Mouse (Mus musculus) midbrain, embryonic 12.5 days (tissue): ENCODE results near the gene Pdia2. TPM values are rescaled to one million over a fixed set of nuclear protein-coding genes. Genes with fewer than 3 reads are reported as not detected.
"Not testable (repeated sequence)": the region's sequence is repeated elsewhere in the genome, so short reads cannot be mapped to it uniquely, and the experiment has no call there.

Source experiments
- ATAC-seq: fragments of 200-750 bp; cut with Nextera tagmentation; 2 replicates; pipeline ENCODE4 v1.8.0; 2017; ENCODE audit warnings: low read depth, moderate TSS enrichment, moderate library complexity; ENCODE audit not compliant: low FRiP score
- H3K27ac ChIP-seq: fragments of 300-500 bp; sonication (generic); replicated peaks from 2 replicates; pipeline ENCODE4 v1.5.1; 2016; ENCODE audit warnings: mild to moderate bottlenecking
- H3K27me3 ChIP-seq: fragments of 300-500 bp; sonication (generic); 2 replicates; pipeline ENCODE4 v1.6.1; 2016; ENCODE audit warnings: mild to moderate bottlenecking
- H3K36me3 ChIP-seq: fragments of 300-500 bp; sonication (generic); 2 replicates; pipeline ENCODE4 v1.6.1; 2016
- H3K4me1 ChIP-seq: fragments of 300-500 bp; sonication (generic); 2 replicates; pipeline ENCODE4 v1.6.1; 2016
- H3K4me2 ChIP-seq: fragments of 300-500 bp; sonication (generic); replicated peaks from 2 replicates; pipeline ENCODE4 v1.6.1; 2016; ENCODE audit warnings: mild to moderate bottlenecking, moderate library complexity
- H3K4me3 ChIP-seq: fragments of 300-500 bp; sonication (generic); 2 replicates; pipeline ENCODE4 v1.5.1; 2016; ENCODE audit warnings: mild to moderate bottlenecking
- H3K9ac ChIP-seq: fragments of 300-500 bp; sonication (generic); replicated peaks from 2 replicates; pipeline ENCODE4 v1.6.1; 2016; ENCODE audit warnings: mild to moderate bottlenecking, moderate library complexity
- H3K9me3 ChIP-seq: fragments of 300-500 bp; sonication (generic); 2 replicates; pipeline ENCODE4 v1.6.1; 2016; ENCODE audit warnings: mild to moderate bottlenecking
- WGBS: fragments of 180-500 bp; shearing (Covaris S2); methylation state at CpG from one replicate; pipeline ENCODE4 v1.1.7; 2016; 5-methylcytosine and 5-hydroxymethylcytosine counted together
- polyA plus RNA-seq: library from polyadenylated mRNA; unstranded; fragments of >200 nt; fragmentation: Nextera tagmentation; extraction: Ambion mirVana; gene quantifications from 2 replicates; pipeline ENCODE4 v1.2.1, GENCODE M21; 2016

Gene Pdia2
- polyA plus RNA-seq, 1 experiment from 2014 or later: 0.27 TPM

DNA sequence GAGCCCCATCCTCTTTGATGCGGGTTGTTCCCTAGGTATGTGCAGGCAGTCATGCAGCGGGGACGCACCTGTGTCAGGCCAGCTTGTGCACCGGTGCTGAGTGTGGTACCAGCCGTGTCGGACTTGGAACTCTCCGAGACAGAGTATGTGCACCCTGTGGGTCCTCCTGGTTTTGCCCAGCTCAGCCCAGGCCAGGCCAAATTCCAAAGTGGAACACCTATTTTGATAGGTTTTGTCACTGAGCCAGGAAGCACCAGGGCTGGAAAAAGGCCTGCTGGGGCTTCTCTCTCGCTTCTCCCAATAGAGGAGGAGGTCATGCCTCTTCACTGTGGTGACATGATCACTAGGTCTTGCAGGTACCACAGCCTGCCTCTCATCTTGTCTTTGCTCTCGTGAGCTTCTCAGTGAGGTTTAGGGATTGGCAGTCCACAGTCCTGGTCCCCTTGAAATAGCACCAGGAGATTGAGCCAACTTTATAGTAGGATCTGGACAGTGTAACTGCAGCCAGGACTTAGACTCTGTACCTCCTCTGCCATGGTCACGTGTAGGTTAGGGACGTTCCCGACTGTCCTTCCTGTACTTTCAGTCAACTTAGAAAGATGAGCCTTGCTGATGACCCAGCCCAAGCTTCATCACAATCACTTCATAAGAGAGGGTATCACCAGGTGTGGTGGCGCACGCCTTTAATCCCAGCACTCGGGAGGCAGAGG is 6.3 kb downstream of the Pdia2 start:
- H3K27me3 ChIP-seq: no peaks in the 10 kb centered on the region
- H3K36me3 ChIP-seq: peaks cover 96% of the 10 kb centered on the region
- WGBS: 97% methylated on average over 15 of the region's 15 CpGs
- H3K4me3 ChIP-seq: no peak overlapping the region
- H3K4me2 ChIP-seq: no peak overlapping the region
- H3K9me3 ChIP-seq: no peaks in the 10 kb centered on the region
- H3K4me1 ChIP-seq: no peaks in the 10 kb centered on the region
- H3K9ac ChIP-seq: no peak overlapping the region
- no peak for ATAC-seq
- H3K27ac ChIP-seq: no peak overlapping the region

DNA sequence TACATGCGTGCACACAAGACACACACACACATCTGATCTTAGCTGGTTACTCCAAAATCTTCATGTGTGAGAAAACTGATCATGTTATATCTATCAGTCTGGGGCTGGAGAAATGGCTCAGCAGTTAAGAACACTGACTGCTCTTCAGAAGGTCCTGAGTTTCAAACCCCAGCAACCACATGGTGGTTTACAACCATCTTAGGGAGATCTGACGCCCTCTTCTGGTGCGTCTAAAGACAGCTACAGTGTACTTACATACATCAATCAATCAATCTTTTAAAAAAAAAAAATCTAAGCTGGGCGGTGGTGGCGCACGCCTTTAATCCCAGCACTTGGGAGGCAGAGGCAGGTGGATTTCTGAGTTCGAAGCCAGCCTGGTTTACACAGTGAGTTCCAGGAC is 7.4 kb downstream of the Pdia2 start:
- H3K4me1 ChIP-seq, H3K27me3 ChIP-seq, H3K27ac ChIP-seq, ATAC-seq, H3K4me3 ChIP-seq, H3K9me3 ChIP-seq, H3K9ac ChIP-seq, H3K4me2 ChIP-seq: not testable (repeated sequence)
- 87% methylated on average over 7 of the region's 7 CpGs for WGBS
- H3K36me3 ChIP-seq: peaks cover 94% of the 10 kb centered on the region

DNA sequence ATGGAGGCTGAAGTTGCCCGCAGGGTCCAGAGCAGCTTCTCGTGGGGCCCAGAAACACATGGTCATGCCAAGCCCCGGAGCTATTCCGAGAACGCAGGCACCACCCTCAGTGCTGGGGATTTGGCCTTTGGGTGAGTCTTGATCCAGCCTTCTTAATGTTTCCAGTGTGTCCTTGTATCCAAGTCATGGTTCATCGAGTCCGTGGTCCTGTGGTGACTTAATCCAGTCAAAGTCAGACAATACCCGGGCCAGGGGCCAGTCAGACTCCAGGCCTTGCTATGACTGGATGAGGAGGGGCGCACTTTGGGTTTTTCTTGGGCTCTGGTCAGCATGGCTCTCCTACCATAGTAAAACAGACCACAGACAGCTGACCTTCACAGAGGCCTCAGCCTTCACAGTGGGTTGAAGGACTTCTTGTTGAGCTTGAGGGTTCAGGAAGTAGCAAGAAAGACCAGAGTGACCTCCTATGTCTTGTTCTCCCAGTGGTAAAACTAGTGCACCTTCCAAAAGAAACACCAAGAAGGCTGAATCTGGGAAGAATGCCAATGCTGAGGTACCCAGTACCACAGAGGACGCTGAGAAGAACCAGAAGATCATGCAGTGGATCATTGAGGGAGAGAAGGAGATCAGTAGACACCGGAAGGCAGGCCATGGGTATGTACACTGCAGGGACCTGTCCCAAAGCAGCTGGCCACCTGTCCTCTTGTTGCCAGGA is 10.6 kb downstream of the Pdia2 start:
- H3K9me3 ChIP-seq: no peaks in the 10 kb centered on the region
- no peak overlapping the region for H3K4me2 ChIP-seq
- no peaks in the 10 kb centered on the region for H3K4me1 ChIP-seq
- no peak for ATAC-seq
- no peaks in the 10 kb centered on the region for H3K27me3 ChIP-seq
- H3K9ac ChIP-seq: no peak overlapping the region
- H3K36me3 ChIP-seq: peaks cover 90% of the 10 kb centered on the region
- H3K27ac ChIP-seq: no peak overlapping the region
- 91% methylated on average over 11 of the region's 11 CpGs for WGBS
- H3K4me3 ChIP-seq: no peak overlapping the region

DNA sequence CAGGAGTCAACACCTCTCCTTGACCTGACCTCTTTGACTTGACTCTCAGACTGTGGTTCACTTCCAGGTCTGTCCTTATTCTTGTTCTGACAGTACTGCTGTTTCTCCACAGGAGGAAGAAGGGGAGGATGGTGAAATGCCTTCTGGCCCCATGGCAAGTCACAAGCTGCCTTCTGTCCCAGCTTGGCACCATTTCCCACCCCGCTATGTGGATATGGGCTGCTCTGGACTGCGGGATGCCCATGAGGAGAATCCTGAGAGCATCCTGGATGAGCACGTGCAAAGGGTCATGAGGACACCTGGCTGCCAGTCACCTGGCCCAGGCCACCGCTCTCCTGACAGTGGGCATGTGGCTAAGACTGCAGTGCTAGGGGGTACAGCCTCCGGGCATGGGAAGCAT is 11.3 kb downstream of the Pdia2 start:
- no peaks in the 10 kb centered on the region for H3K4me1 ChIP-seq
- 95% methylated on average over 5 of the region's 5 CpGs for WGBS
- no peaks in the 10 kb centered on the region for H3K9me3 ChIP-seq
- no peak overlapping the region for H3K4me3 ChIP-seq
- H3K9ac ChIP-seq: no peak overlapping the region
- no peaks in the 10 kb centered on the region for H3K27me3 ChIP-seq
- no peak overlapping the region for H3K4me2 ChIP-seq
- H3K36me3 ChIP-seq: peaks cover 91% of the 10 kb centered on the region
- ATAC-seq: no peak
- no peak overlapping the region for H3K27ac ChIP-seq

GRCm38 (mm10) chr17:26181179-26181578 is 17.7 kb downstream of the Pdia2 start:
- H3K27me3 ChIP-seq: no peaks in the 10 kb centered on the region
- ATAC-seq: no peak
- H3K9ac ChIP-seq: no peak overlapping the region
- WGBS: 93% methylated on average over 3 of the region's 3 CpGs
- peaks cover 3% of the 10 kb centered on the region; the same call in 1 of the 2 replicates for H3K9me3 ChIP-seq
- peaks cover 69% of the 10 kb centered on the region for H3K36me3 ChIP-seq
- H3K4me2 ChIP-seq: no peak overlapping the region
- no peak overlapping the region for H3K27ac ChIP-seq
- H3K4me3 ChIP-seq: no peak overlapping the region
- no peaks in the 10 kb centered on the region for H3K4me1 ChIP-seq

DNA sequence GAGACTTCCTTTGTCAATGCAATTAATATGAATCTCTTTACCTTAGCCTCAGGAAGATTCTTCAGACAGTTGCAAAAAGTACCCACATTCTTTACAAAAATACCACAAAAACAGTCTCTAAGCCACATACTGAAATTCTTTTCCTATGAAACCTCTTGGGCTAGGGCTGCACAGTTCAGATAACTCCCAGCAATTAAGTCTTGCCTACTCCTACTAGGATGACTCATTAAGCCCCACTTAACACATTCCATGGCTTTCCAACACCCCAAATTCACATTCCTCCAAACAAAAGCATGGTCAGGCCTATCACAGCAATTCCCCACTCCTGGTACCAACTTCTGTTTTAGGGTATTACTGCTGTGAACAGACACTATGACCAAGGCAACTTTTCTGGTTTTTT is 20.3 kb downstream of the Pdia2 start:
- Histone ChIP-seq H3K27me3 (no peaks in the 10 kb centered on the region), H3K9me3 (peaks cover 3% of the 10 kb centered on the region; the same call in 1 of the 2 replicates), H3K4me2 (no peak overlapping the region), H3K4me1 (no peaks in the 10 kb centered on the region), H3K27ac (no peak overlapping the region), H3K9ac (no peak overlapping the region), H3K4me3 (no peak overlapping the region), H3K36me3 (peaks cover 69% of the 10 kb centered on the region)
- no peak for ATAC-seq

- not testable (repeated sequence) for H3K27me3 ChIP-seq, H3K9ac ChIP-seq, H3K4me3 ChIP-seq, H3K4me1 ChIP-seq, ATAC-seq, H3K27ac ChIP-seq, H3K9me3 ChIP-seq, H3K4me2 ChIP-seq
- 84% methylated on average over 2 of the region's 2 CpGs for WGBS
- H3K36me3 ChIP-seq: peaks cover 48% of the 10 kb centered on the region
These were observed 23.6 kb downstream of the Pdia2 start for GRCm38 (mm10) chr17:26175248-26175647.

GRCm38 (mm10) chr17:26168039-26168438 is 30.8 kb downstream of the Pdia2 start:
- no peak for ATAC-seq
- H3K27ac ChIP-seq: no peak overlapping the region
- 90% methylated on average over 2 of the region's 2 CpGs for WGBS

GRCm38 (mm10) chr17:26162736-26163135 is 36.2 kb downstream of the Pdia2 start:
- ATAC-seq: no peak
- H3K27ac ChIP-seq: no peak overlapping the region
- no peak overlapping the region for H3K9ac ChIP-seq
- WGBS: 94% methylated on average over 1 of the region's 1 CpGs
- no peak overlapping the region for H3K4me2 ChIP-seq
- no peaks in the 10 kb centered on the region for H3K9me3 ChIP-seq
- H3K36me3 ChIP-seq: 0 out of 2 replicates have a peak, but pooled peaks cover 7% of the 10 kb centered on the region
- H3K4me3 ChIP-seq: no peak overlapping the region
- no peaks in the 10 kb centered on the region for H3K4me1 ChIP-seq
- no peaks in the 10 kb centered on the region for H3K27me3 ChIP-seq

More at GRCm38 (mm10) chr17:26168039-26168438, 30.8 kb downstream of the Pdia2 start:
- H3K9me3 ChIP-seq: no peaks in the 10 kb centered on the region
- no peaks in the 10 kb centered on the region for H3K4me1 ChIP-seq
- H3K36me3 ChIP-seq: peaks cover 11% of the 10 kb centered on the region; the same call in 1 of the 2 replicates
- H3K4me2 ChIP-seq: no peak overlapping the region
- H3K27me3 ChIP-seq: no peaks in the 10 kb centered on the region
- no peak overlapping the region for H3K4me3 ChIP-seq
- H3K9ac ChIP-seq: no peak overlapping the region

GRCm38 (mm10) chr17:26151886-26152630 is 46.8 kb downstream of the Pdia2 start:
- Histone ChIP-seq H3K9ac (no peak overlapping the region), H3K4me1 (no peaks in the 10 kb centered on the region), H3K27ac (no peak overlapping the region), H3K9me3 (no peaks in the 10 kb centered on the region), H3K27me3 (no peaks in the 10 kb centered on the region), H3K4me2 (no peak overlapping the region), H3K4me3 (no peak overlapping the region), H3K36me3 (peaks cover 64% of the 10 kb centered on the region)
- 95% methylated on average over 2 of the region's 2 CpGs for WGBS
- ATAC-seq: no peak

DNA sequence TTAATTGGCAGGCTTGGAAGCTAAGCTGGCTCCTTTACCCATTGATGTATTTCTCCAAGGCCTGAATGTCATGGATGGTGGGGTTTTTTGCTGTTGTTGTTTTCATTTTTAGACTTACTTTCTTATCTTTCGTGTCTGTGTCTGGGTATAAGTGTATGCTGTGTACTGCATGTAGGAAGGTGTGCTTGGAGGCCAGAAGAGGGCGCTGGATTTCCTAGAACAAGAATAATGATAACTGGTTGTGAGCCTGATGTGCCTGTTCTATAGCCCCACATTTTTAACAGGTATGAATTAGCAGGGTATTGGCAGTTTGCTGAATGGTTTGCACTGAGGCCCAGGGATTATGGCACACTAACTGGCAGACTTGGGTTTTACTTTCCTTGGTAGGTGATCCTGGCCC is 49.8 kb downstream of the Pdia2 start:
- H3K4me3 ChIP-seq: no peak overlapping the region
- WGBS: 87% methylated on average over 2 of the region's 2 CpGs

More for the DNA sequence above, 49.8 kb downstream of the Pdia2 start:
- Histone ChIP-seq H3K9me3 (no peaks in the 10 kb centered on the region), H3K4me2 (no peak overlapping the region), H3K4me1 (no peaks in the 10 kb centered on the region), H3K27me3 (no peaks in the 10 kb centered on the region), H3K36me3 (peaks cover 77% of the 10 kb centered on the region), H3K9ac (no peak overlapping the region), H3K27ac (no peak overlapping the region)
- ATAC-seq: no peak
